Mouse (Mus musculus) stomach, postnatal 0 days (tissue): ENCODE measurements around the gene Sergef.

Experiments
- CTCF ChIP-seq: IDR thresholded peaks from 2 replicates; pipeline ENCODE4 v1.5.1; 2016; ENCODE audit warnings: antibody characterized with exemption, low read depth, mild to moderate bottlenecking, moderate library complexity
- EP300 ChIP-seq: optimal IDR thresholded peaks from 2 replicates; pipeline ENCODE3; 2016; ENCODE audit warnings: antibody characterized with exemption

- TF ChIP-seq CTCF (no peak), EP300 (no peak)
Observed at GRCm38 (mm10) chr7:46445896-46446295, 193.7 kb downstream of the Sergef start.
